Mouse (Mus musculus): ENCODE results near the gene Pofut2. TPM values are rescaled to one million over a fixed set of nuclear protein-coding genes. Genes with fewer than 3 reads are reported as not detected.

The Pofut2 gene
- polyA plus RNA-seq, 1 experiment from 2014 or later, result 47.3 TPM

DNA sequence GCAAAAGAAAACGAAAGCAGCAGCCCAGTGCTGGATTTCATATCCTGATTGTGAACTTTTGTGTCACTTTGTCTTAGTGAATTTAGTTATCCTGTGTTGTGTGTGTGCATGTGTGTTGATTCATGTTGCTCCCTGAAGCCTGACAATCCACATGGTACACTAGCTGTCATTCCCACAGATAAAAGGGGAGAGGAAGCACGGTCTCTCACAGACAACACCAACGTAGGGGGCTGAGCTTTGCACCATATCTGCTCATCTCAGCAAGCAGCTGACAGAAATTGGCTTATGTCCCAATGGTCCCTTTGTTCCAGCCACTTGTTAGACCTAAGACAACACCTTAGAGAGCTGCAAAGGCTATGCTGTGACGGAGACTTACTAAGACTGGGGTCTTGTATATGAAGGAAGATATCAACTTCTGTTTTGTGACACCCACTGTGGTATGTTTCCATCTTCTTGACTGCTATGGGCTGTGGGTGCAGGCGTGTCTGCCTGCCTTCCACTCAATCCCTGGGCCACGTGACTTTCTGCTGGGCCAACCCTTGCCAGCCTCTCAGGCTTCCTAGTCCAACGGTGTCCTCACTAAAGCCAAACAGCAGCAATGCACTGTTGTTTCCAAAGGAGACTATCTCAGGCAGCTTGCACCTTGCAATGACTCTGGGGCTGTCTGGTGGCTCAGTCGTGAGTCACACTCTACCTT, 41.4 kb downstream of the Pofut2 start:
- no peak for ATAC-seq
- 85% methylated on average over 8 of the region's 8 CpGs for WGBS

DNA sequence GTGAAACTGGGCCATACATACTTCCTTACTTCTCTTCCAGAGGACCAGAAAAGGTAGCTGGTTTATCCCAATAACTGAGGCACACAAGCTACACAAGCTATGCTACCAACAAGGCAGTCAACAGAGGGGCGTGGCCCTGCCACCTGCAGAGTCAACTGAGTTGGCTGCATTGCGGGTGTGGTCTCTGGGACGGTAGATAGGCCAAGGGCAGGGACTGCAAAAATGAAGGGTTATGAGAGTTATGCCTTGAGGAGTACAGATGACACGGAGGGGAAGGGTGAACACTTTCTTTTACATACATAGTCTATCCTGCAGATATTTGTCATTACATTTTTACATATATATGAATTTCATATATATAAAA, 41.9 kb downstream of the Pofut2 start:
- no peak overlapping the region for H3K27ac ChIP-seq (ENCODE audit: low read length)
- no peaks in the 10 kb centered on the region for H3K27me3 ChIP-seq (replicated peaks; ENCODE audit: control insufficient read depth, insufficient read depth, low read length)
- no peak overlapping the region for H3K4me2 ChIP-seq (ENCODE audit: low read length)
- no peaks in the 10 kb centered on the region for H3K9me3 ChIP-seq (ENCODE audit: control insufficient read depth, low read length)
- no peaks in the 10 kb centered on the region for H3K4me1 ChIP-seq (replicated peaks; ENCODE audit: control insufficient read depth, insufficient read depth, low read length)
- ATAC-seq, result no peak
- H3K4me3 ChIP-seq (replicated peaks; ENCODE audit: low read length), result no peak overlapping the region
- no peaks in the 10 kb centered on the region for H3K36me3 ChIP-seq (ENCODE audit: control insufficient read depth, insufficient read depth)
- no peak overlapping the region for H3K9ac ChIP-seq (replicated peaks; ENCODE audit: low read depth, low read length)
- WGBS, result 91% methylated on average over 4 of the region's 4 CpGs

More for the DNA sequence above, 41.4 kb downstream of the Pofut2 start:
- Histone ChIP-seq H3K36me3 (ENCODE audit: control insufficient read depth, insufficient read depth) (no peaks in the 10 kb centered on the region), H3K27ac (ENCODE audit: low read length) (no peak overlapping the region), H3K9ac (replicated peaks; ENCODE audit: low read depth, low read length) (no peak overlapping the region), H3K27me3 (replicated peaks; ENCODE audit: control insufficient read depth, insufficient read depth, low read length) (no peaks in the 10 kb centered on the region), H3K4me3 (replicated peaks; ENCODE audit: low read length) (no peak overlapping the region), H3K9me3 (ENCODE audit: control insufficient read depth, low read length) (no peaks in the 10 kb centered on the region), H3K4me1 (replicated peaks; ENCODE audit: control insufficient read depth, insufficient read depth, low read length) (no peaks in the 10 kb centered on the region), H3K4me2 (ENCODE audit: low read length) (no peak overlapping the region)

GRCm38 (mm10) chr10:77304362-77304761, 45.3 kb downstream of the Pofut2 start:
- H3K27me3 ChIP-seq (replicated peaks; ENCODE audit: control insufficient read depth, insufficient read depth, low read length), result no peaks in the 10 kb centered on the region
- H3K9ac ChIP-seq (replicated peaks; ENCODE audit: low read depth, low read length), result no peak overlapping the region
- H3K27ac ChIP-seq (ENCODE audit: low read length), result no peak overlapping the region
- H3K4me3 ChIP-seq (replicated peaks; ENCODE audit: low read length), result no peak overlapping the region
- H3K36me3 ChIP-seq (ENCODE audit: control insufficient read depth, insufficient read depth), result no peaks in the 10 kb centered on the region
- no peak for ATAC-seq
- no peaks in the 10 kb centered on the region for H3K9me3 ChIP-seq (ENCODE audit: control insufficient read depth, low read length)
- no peak overlapping the region for H3K4me2 ChIP-seq (ENCODE audit: low read length)
- WGBS, result 68% methylated on average over 3 of the region's 3 CpGs
- no peaks in the 10 kb centered on the region for H3K4me1 ChIP-seq (replicated peaks; ENCODE audit: control insufficient read depth, insufficient read depth, low read length)

DNA sequence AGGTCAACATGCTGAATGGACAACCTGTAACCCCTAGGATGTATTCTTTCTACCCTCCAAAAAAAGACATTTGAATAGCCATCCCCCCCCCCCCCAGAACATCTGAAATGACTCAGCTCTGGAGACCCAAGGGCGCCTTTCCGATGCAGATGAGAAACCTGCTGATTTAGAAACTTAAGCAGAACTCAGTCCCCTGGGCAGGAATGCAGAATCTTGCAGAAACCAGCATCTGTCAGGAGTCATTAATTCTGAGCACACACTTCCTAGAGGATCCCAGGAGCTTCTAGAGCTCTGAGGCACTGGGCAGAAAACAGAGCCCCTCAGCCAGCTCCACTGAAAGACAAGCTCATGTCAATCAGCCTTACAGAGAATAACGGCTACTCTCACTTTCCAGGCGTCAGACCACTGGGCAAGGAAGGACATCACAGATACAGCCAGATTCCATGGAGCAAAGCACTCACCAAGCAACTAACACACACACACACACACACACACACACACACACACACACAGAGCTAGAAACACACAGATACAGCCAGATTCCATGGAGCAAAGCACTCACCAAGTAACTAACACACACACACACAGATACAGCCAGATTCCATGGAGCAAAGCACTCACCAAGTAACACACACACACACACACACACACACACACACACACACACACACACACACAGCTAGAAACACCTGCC, 46.0 kb downstream of the Pofut2 start:
- H3K9me3 ChIP-seq (ENCODE audit: control insufficient read depth, low read length), result no peaks in the 10 kb centered on the region
- H3K36me3 ChIP-seq (ENCODE audit: control insufficient read depth, insufficient read depth), result no peaks in the 10 kb centered on the region
- H3K4me3 ChIP-seq (replicated peaks; ENCODE audit: low read length), result no peak overlapping the region
- H3K4me1 ChIP-seq (replicated peaks; ENCODE audit: control insufficient read depth, insufficient read depth, low read length), result no peaks in the 10 kb centered on the region
- WGBS, result 36% methylated on average over 4 of the region's 4 CpGs
- no peak overlapping the region for H3K9ac ChIP-seq (replicated peaks; ENCODE audit: low read depth, low read length)
- no peaks in the 10 kb centered on the region for H3K27me3 ChIP-seq (replicated peaks; ENCODE audit: control insufficient read depth, insufficient read depth, low read length)
- H3K4me2 ChIP-seq (ENCODE audit: low read length), result no peak overlapping the region
- no peak overlapping the region for H3K27ac ChIP-seq (ENCODE audit: low read length)
- no peak for ATAC-seq

DNA sequence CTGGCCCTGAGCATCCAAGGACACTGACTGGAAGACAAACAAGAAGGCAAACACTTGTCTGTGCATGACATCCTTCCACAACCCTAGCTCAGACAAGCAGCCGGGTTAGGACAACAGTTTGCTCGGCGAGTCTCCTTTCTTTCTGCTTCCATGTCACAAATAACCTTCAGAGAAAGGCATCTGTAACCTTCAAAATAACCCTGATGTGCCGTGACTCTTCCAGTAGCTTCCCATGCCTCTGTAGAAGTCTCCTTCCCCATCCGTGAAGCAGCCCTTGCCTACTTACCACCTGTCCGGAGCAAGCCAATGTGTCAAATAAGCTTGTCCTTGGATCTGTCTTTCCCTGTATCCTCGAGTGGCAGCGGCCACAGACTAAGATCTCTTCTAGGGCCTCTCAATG, 46.7 kb downstream of the Pofut2 start:
- H3K27me3 ChIP-seq (replicated peaks; ENCODE audit: control insufficient read depth, insufficient read depth, low read length), result no peaks in the 10 kb centered on the region
- H3K4me1 ChIP-seq (replicated peaks; ENCODE audit: control insufficient read depth, insufficient read depth, low read length), result no peaks in the 10 kb centered on the region
- no peaks in the 10 kb centered on the region for H3K36me3 ChIP-seq (ENCODE audit: control insufficient read depth, insufficient read depth)
- ATAC-seq, result no peak
- no peak overlapping the region for H3K9ac ChIP-seq (replicated peaks; ENCODE audit: low read depth, low read length)
- WGBS, result 86% methylated on average over 8 of the region's 8 CpGs
- no peaks in the 10 kb centered on the region for H3K9me3 ChIP-seq (ENCODE audit: control insufficient read depth, low read length)
- no peak overlapping the region for H3K27ac ChIP-seq (ENCODE audit: low read length)
- H3K4me3 ChIP-seq (replicated peaks; ENCODE audit: low read length), result no peak overlapping the region
- no peak overlapping the region for H3K4me2 ChIP-seq (ENCODE audit: low read length)

- H3K36me3 ChIP-seq (ENCODE audit: control insufficient read depth, insufficient read depth), result peaks cover 3% of the 10 kb centered on the region; the same call in 1 of the 2 replicates
- no peak overlapping the region for H3K4me2 ChIP-seq (ENCODE audit: low read length)
- H3K9ac ChIP-seq (replicated peaks; ENCODE audit: low read depth, low read length), result no peak overlapping the region
- H3K27me3 ChIP-seq (replicated peaks; ENCODE audit: control insufficient read depth, insufficient read depth, low read length), result no peaks in the 10 kb centered on the region
- no peaks in the 10 kb centered on the region for H3K9me3 ChIP-seq (ENCODE audit: control insufficient read depth, low read length)
- no peak overlapping the region for H3K27ac ChIP-seq (ENCODE audit: low read length)
- no peak for ATAC-seq
- WGBS, result 81% methylated on average over 10 of the region's 10 CpGs
- H3K4me3 ChIP-seq (replicated peaks; ENCODE audit: low read length), result no peak overlapping the region
- H3K4me1 ChIP-seq (replicated peaks; ENCODE audit: control insufficient read depth, insufficient read depth, low read length), result no peaks in the 10 kb centered on the region
Observed at GRCm38 (mm10) chr10:77308978-77309377, 50.0 kb downstream of the Pofut2 start.

DNA sequence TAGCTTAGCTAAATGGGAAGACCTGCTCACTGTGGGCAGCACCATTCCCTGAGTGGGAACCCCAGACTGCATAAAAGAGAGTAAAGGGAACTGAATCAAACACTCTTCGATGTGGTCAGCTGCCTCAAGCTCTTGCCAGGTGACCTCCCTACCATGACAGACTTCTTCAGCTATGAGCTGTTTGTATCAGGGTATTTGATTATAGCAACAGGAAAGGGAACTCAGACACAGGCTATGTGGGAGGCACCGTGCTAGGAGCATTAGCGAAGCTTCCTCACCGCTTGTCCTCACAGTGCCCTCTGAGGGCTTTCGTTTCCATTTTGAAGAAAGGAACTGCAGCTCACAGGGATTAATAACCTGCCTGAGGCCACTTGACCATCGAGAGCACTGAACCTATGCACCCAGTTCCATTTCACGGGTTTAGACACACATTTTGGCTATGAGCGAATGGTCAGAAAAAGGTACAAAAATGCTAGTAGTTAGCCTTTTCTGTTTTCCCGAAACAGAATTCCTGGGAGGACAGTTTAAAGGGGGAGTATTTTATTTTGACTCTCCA, 55.8 kb downstream of the Pofut2 start:
- peaks cover 3% of the 10 kb centered on the region; the same call in 1 of the 2 replicates for H3K36me3 ChIP-seq (ENCODE audit: control insufficient read depth, insufficient read depth)
- peaks cover 2% of the 10 kb centered on the region; the same call in 1 of the 2 replicates for H3K4me1 ChIP-seq (replicated peaks; ENCODE audit: control insufficient read depth, insufficient read depth, low read length)
- no peak overlapping the region for H3K4me2 ChIP-seq (ENCODE audit: low read length)
- no peak overlapping the region for H3K27ac ChIP-seq (ENCODE audit: low read length)
- WGBS, result 91% methylated on average over 9 of the region's 9 CpGs
- no peak overlapping the region for H3K9ac ChIP-seq (replicated peaks; ENCODE audit: low read depth, low read length)
- no peak overlapping the region for H3K4me3 ChIP-seq (replicated peaks; ENCODE audit: low read length)
- H3K9me3 ChIP-seq (ENCODE audit: control insufficient read depth, low read length), result no peaks in the 10 kb centered on the region
- H3K27me3 ChIP-seq (replicated peaks; ENCODE audit: control insufficient read depth, insufficient read depth, low read length), result no peaks in the 10 kb centered on the region
- ATAC-seq, result no peak

DNA sequence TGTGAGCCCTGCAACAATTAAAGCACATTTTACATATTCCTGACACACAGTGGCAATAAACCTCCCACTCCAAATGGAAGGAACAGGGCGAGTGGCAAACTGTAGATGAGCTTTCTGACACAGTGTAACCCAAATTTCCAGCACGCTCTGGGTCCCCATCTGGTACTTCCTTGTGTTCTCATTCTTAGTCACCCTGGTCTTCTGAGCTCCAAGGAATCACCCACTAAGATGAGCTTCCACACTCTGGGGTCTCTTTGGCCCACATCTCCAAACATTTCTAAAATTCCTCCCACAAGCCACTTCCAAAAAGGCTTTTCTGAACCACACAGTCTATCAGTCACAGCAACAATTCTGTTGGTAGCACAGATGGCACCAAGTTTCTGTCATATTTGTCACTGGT, 56.7 kb downstream of the Pofut2 start:
- H3K36me3 ChIP-seq (ENCODE audit: control insufficient read depth, insufficient read depth), result peaks cover 3% of the 10 kb centered on the region; the same call in 1 of the 2 replicates
- peaks cover 2% of the 10 kb centered on the region; the same call in 1 of the 2 replicates for H3K4me1 ChIP-seq (replicated peaks; ENCODE audit: control insufficient read depth, insufficient read depth, low read length)
- peak overlapping the region; percentile 26 for H3K27ac ChIP-seq (ENCODE audit: low read length)
- peak; percentile 72 for ATAC-seq
- no peak overlapping the region for H3K9ac ChIP-seq (replicated peaks; ENCODE audit: low read depth, low read length)
- H3K4me3 ChIP-seq (replicated peaks; ENCODE audit: low read length), result no peak overlapping the region
- no peak overlapping the region for H3K4me2 ChIP-seq (ENCODE audit: low read length)
- H3K27me3 ChIP-seq (replicated peaks; ENCODE audit: control insufficient read depth, insufficient read depth, low read length), result no peaks in the 10 kb centered on the region
- WGBS, result 64% methylated on average over 2 of the region's 2 CpGs
- no peaks in the 10 kb centered on the region for H3K9me3 ChIP-seq (ENCODE audit: control insufficient read depth, low read length)

Data from forebrain, embryonic 16.5 days (tissue).